Mouse (Mus musculus): ENCODE measurements around the gene Taok2.

GRCm38 (mm10) chr7:126926299-126926698, 41.8 kb upstream of the Taok2 start:
- no peak for TF ChIP-seq CTCF (IDR thresholded peaks at IDR 0.05; ENCODE audit: borderline replicate concordance, insufficient read depth, low read length)
- TF ChIP-seq POLR2A (IDR thresholded peaks at IDR 0.05; ENCODE audit: low read depth, low read length) = no peak
